Mouse (Mus musculus): ENCODE measurements around the gene Fam213a.

- TF ChIP-seq CTCF (IDR thresholded peaks at IDR 0.05; ENCODE audit: low read depth), result no peak
- TF ChIP-seq EP300 (optimal IDR thresholded peaks at IDR 0.05), result no peak
Observed at GRCm38 (mm10) chr14:40996171-40996570, 17.4 kb downstream of the Fam213a start.
